Mouse (Mus musculus) C2C12 (cell line): Measurements from ENCODE around the gene Nbeal2. TPM values are rescaled to one million over a fixed set of nuclear protein-coding genes. Genes with fewer than 3 reads are reported as not detected.

ENCODE experiments used
- H3K27me3 ChIP-seq: one replicate; pipeline ENCODE4 v1.6.1; 2011; ENCODE audit not compliant: control insufficient read depth, insufficient read depth, insufficient read length
- H3K36me3 ChIP-seq: one replicate; pipeline ENCODE4 v1.6.1; 2011; ENCODE audit not compliant: control insufficient read depth, insufficient read depth
- H3K4me3 ChIP-seq: one replicate; pipeline ENCODE4 v1.5.1; 2011; ENCODE audit warnings: mild to moderate bottlenecking, control low read depth; ENCODE audit not compliant: poor library complexity, insufficient read depth, severe bottlenecking
- H3K79me2 ChIP-seq: one replicate; pipeline ENCODE4 v1.6.1; 2011; ENCODE audit not compliant: control insufficient read depth, insufficient read depth
- H3K79me3 ChIP-seq: one replicate; pipeline ENCODE4 v1.6.1; 2011; ENCODE audit warnings: low read depth, control low read depth
- H3ac ChIP-seq: one replicate; pipeline ENCODE3; 2011; ENCODE audit warnings: low read depth; ENCODE audit not compliant: control insufficient read depth, insufficient read length
- CEBPB ChIP-seq: IDR thresholded peaks from one replicate; pipeline ENCODE4 v1.6.1; 2011; ENCODE audit warnings: low read depth, mild to moderate bottlenecking, control low read depth, moderate library complexity
- CTCF ChIP-seq: IDR thresholded peaks from one replicate; pipeline ENCODE4 v1.5.1; 2011; ENCODE audit not compliant: control insufficient read depth, insufficient read depth, insufficient read length
- FOSL1 ChIP-seq: IDR thresholded peaks from one replicate; pipeline ENCODE4 v1.8.0; 2011; ENCODE audit warnings: mild to moderate bottlenecking, low read length; ENCODE audit not compliant: poor library complexity, insufficient read depth, severe bottlenecking
- MAX ChIP-seq: IDR thresholded peaks from one replicate; pipeline ENCODE4 v1.6.1; 2011; ENCODE audit warnings: mild to moderate bottlenecking, control low read depth
- MYOD1 ChIP-seq: IDR thresholded peaks from one replicate; pipeline ENCODE4 v1.6.1; 2011; ENCODE audit warnings: low read depth; ENCODE audit not compliant: control insufficient read depth, insufficient read length
- MYOG ChIP-seq: IDR thresholded peaks from one replicate; pipeline ENCODE4 v1.6.1; 2011; ENCODE audit not compliant: control insufficient read depth, insufficient read length; ENCODE audit errors: extremely low read depth
- USF1 ChIP-seq: IDR thresholded peaks from one replicate; pipeline ENCODE4 v1.6.1; 2011; ENCODE audit warnings: low read depth, mild to moderate bottlenecking, control low read depth, moderate library complexity
- polyA plus RNA-seq: library from polyadenylated mRNA; unstranded; fragments of >200 nt; fragmentation: generic; extraction: Trizol; gene quantifications from one replicate; pipeline ENCODE4 v1.2.1, GENCODE M21; 2012; ENCODE audit warnings: missing spikeins

The Nbeal2 gene
- polyA plus RNA-seq, 1 experiment, result 3.3 TPM

GRCm38 (mm10) chr9:110662844-110663243 is 8.9 kb upstream of the Nbeal2 start:
- Histone ChIP-seq H3K79me3 (peaks cover 58% of the 10 kb centered on the region), H3K36me3 (peaks cover 10% of the 10 kb centered on the region), H3K27me3 (no peaks in the 10 kb centered on the region), H3K4me3 (no peak overlapping the region), H3ac (no peak overlapping the region), H3K79me2 (peaks cover 99% of the 10 kb centered on the region)
- no peak for TF ChIP-seq CTCF
- no peak for TF ChIP-seq FOSL1
- no peak for TF ChIP-seq CEBPB
- no peak for TF ChIP-seq USF1
- no peak for TF ChIP-seq MYOG
- no peak for TF ChIP-seq MYOD1

GRCm38 (mm10) chr9:110660856-110661612 is 7.1 kb upstream of the Nbeal2 start:
- H3K27me3 ChIP-seq, result no peaks in the 10 kb centered on the region

GRCm38 (mm10) chr9:110660208-110660607 is 6.2 kb upstream of the Nbeal2 start:
- no peak overlapping the region for H3ac ChIP-seq
- TF ChIP-seq FOSL1, result no peak
- TF ChIP-seq USF1, result no peak
- TF ChIP-seq CEBPB, result no peak
- TF ChIP-seq MAX, result no peak
- TF ChIP-seq CTCF, result no peak
- TF ChIP-seq MYOD1, result no peak
- TF ChIP-seq MYOG, result no peak
- peaks cover 10% of the 10 kb centered on the region for H3K36me3 ChIP-seq
- H3K27me3 ChIP-seq, result no peaks in the 10 kb centered on the region
- peaks cover 85% of the 10 kb centered on the region for H3K79me2 ChIP-seq
- H3K79me3 ChIP-seq, result peaks cover 55% of the 10 kb centered on the region
- no peak overlapping the region for H3K4me3 ChIP-seq

More at GRCm38 (mm10) chr9:110660856-110661612, 7.1 kb upstream of the Nbeal2 start:
- no peak for TF ChIP-seq MAX
- no peak for TF ChIP-seq FOSL1
- TF ChIP-seq CEBPB, result no peak
- TF ChIP-seq MYOG, result no peak
- no peak for TF ChIP-seq MYOD1
- TF ChIP-seq CTCF, result no peak
- no peak for TF ChIP-seq USF1
- peaks cover 93% of the 10 kb centered on the region for H3K79me2 ChIP-seq
- H3K79me3 ChIP-seq, result peaks cover 61% of the 10 kb centered on the region
- H3ac ChIP-seq, result no peak overlapping the region
- no peak overlapping the region for H3K4me3 ChIP-seq
- peaks cover 10% of the 10 kb centered on the region for H3K36me3 ChIP-seq

- Histone ChIP-seq H3K79me2 (peaks cover 78% of the 10 kb centered on the region), H3K79me3 (peaks cover 49% of the 10 kb centered on the region), H3ac (no peak overlapping the region), H3K36me3 (peaks cover 10% of the 10 kb centered on the region), H3K27me3 (no peaks in the 10 kb centered on the region), H3K4me3 (no peak overlapping the region)
- TF ChIP-seq MAX, result no peak
- TF ChIP-seq USF1, result no peak
- TF ChIP-seq MYOD1, result no peak
- TF ChIP-seq FOSL1, result no peak
- TF ChIP-seq MYOG, result no peak
- no peak for TF ChIP-seq CTCF
- no peak for TF ChIP-seq CEBPB
These were observed 5.6 kb upstream of the Nbeal2 start for GRCm38 (mm10) chr9:110659521-110659920.

GRCm38 (mm10) chr9:110657474-110658078 is 3.6 kb upstream of the Nbeal2 start:
- H3K79me2 ChIP-seq, result peaks cover 60% of the 10 kb centered on the region
- no peaks in the 10 kb centered on the region for H3K27me3 ChIP-seq
- TF ChIP-seq MYOG (no peak), CEBPB (no peak), MAX (no peak), FOSL1 (no peak), MYOD1 (no peak), USF1 (no peak), CTCF (no peak)
- no peak overlapping the region for H3ac ChIP-seq
- H3K36me3 ChIP-seq, result peaks cover 10% of the 10 kb centered on the region
- H3K79me3 ChIP-seq, result peaks cover 49% of the 10 kb centered on the region
- H3K4me3 ChIP-seq, result peak overlapping the region; percentile 44
